Mouse (Mus musculus) MEL (cell line): ENCODE results near the gene Limk2. TPM values are rescaled to one million over a fixed set of nuclear protein-coding genes. Genes with fewer than 3 reads are reported as not detected.

ENCODE experiments used
- DNase-seq: peaks from one replicate; pipeline ENCODE4 v3.0.0; 2011; ENCODE audit warnings: low read depth, low spot score
- H3K27ac ChIP-seq: 2 replicates; pipeline ENCODE4 v1.5.1; 2012; ENCODE audit warnings: low read depth, mild to moderate bottlenecking, control low read depth, low read length, moderate library complexity; ENCODE audit not compliant: control insufficient read depth
- H3K27me3 ChIP-seq, 2 experiments: fragments of 150-350 bp in 1 of 2; sonication (generic) in 1 of 2; 2 replicates each; pipeline ENCODE4 v1.6.1; 2012; ENCODE audit warnings: low read length in 2 of 2, mild to moderate bottlenecking in 2 of 2, improper control_type of control experiment in 1 of 2, moderate library complexity in 1 of 2; ENCODE audit not compliant: insufficient read depth in 2 of 2, control insufficient read depth in 1 of 2
- H3K36me3 ChIP-seq, 2 experiments: 2 replicates each; pipeline ENCODE4 v1.6.1; 2012 to 2014; ENCODE audit warnings: low read length in 2 of 2, improper control_type of control experiment in 1 of 2, inconsistent platforms in 1 of 2, mild to moderate bottlenecking in 1 of 2; ENCODE audit not compliant: insufficient read depth in 2 of 2, control insufficient read depth in 1 of 2
- H3K4me1 ChIP-seq, 2 experiments: fragments of 150-350 bp in 1 of 2; sonication (generic) in 1 of 2; 2 replicates each; pipeline ENCODE4 v1.6.1; 2012; ENCODE audit warnings: low read length in 2 of 2, improper control_type of control experiment in 1 of 2, mild to moderate bottlenecking in 1 of 2; ENCODE audit not compliant: insufficient read depth in 2 of 2, control insufficient read depth in 1 of 2
- H3K4me3 ChIP-seq, 2 experiments: fragments of 150-350 bp in 1 of 2; sonication (generic) in 1 of 2; 2 replicates each; pipeline ENCODE4 v1.5.1; 2012; ENCODE audit warnings: low read depth in 2 of 2, low read length in 2 of 2, mild to moderate bottlenecking in 2 of 2, moderate library complexity in 2 of 2, control low read depth in 1 of 2, improper control_type of control experiment in 1 of 2; ENCODE audit not compliant: control insufficient read depth in 1 of 2, insufficient read depth in 1 of 2
- H3K79me2 ChIP-seq: 2 replicates; pipeline ENCODE4 v1.6.1; 2012; ENCODE audit warnings: mild to moderate bottlenecking, low read length, moderate library complexity; ENCODE audit not compliant: control insufficient read depth, poor library complexity, insufficient read depth
- H3K9ac ChIP-seq: 2 replicates; pipeline ENCODE4 v1.6.1; 2012; ENCODE audit warnings: low read depth, mild to moderate bottlenecking, control low read depth, low read length, moderate library complexity; ENCODE audit not compliant: control insufficient read depth, poor library complexity, severe bottlenecking
- H3K9me3 ChIP-seq: fragments of 150-350 bp; sonication (generic); replicated peaks from 2 replicates; pipeline ENCODE4 v1.6.1; 2012; ENCODE audit warnings: mild to moderate bottlenecking, low read length, improper control_type of control experiment, moderate library complexity; ENCODE audit not compliant: insufficient read depth
- BHLHE40 ChIP-seq: IDR thresholded peaks from 2 replicates; pipeline ENCODE4 v1.6.1; 2012; ENCODE audit warnings: low read depth, mild to moderate bottlenecking, inconsistent platforms, low read length, improper control_type of control experiment, borderline replicate concordance
- E2F4 ChIP-seq: IDR thresholded peaks from 2 replicates; pipeline ENCODE4 v1.6.1; 2011; ENCODE audit warnings: low read depth, low read length, improper control_type of control experiment, borderline replicate concordance
- EP300 ChIP-seq, 2 experiments: IDR thresholded peaks; 2 replicates each; pipeline ENCODE4 v1.6.1; 2011; ENCODE audit warnings: improper control_type of control experiment in 2 of 2, low read length in 2 of 2, low read depth in 1 of 2, mild to moderate bottlenecking in 1 of 2
- GABPA ChIP-seq: IDR thresholded peaks from 2 replicates; pipeline ENCODE4 v1.6.1; 2012; ENCODE audit warnings: low read depth, mild to moderate bottlenecking, inconsistent platforms, low read length, improper control_type of control experiment, moderate library complexity
- HCFC1 ChIP-seq: IDR thresholded peaks from 2 replicates; pipeline ENCODE4 v1.6.1; 2012; ENCODE audit warnings: low read depth, mild to moderate bottlenecking, inconsistent platforms, low read length, improper control_type of control experiment, moderate library complexity
- JUND ChIP-seq: IDR thresholded peaks from 2 replicates; pipeline ENCODE4 v1.6.1; 2011; ENCODE audit warnings: low read depth, mild to moderate bottlenecking, improper control_type of control experiment, low read length
- MAFK ChIP-seq: IDR thresholded peaks from 2 replicates; pipeline ENCODE4 v1.6.1; 2011; ENCODE audit warnings: low read depth, mild to moderate bottlenecking, low read length, improper control_type of control experiment, borderline replicate concordance
- MAZ ChIP-seq: IDR thresholded peaks from 2 replicates; pipeline ENCODE4 v1.6.1; 2012; ENCODE audit warnings: low read depth, mild to moderate bottlenecking, inconsistent platforms, low read length, improper control_type of control experiment
- MEF2A ChIP-seq: IDR thresholded peaks from 2 replicates; pipeline ENCODE4 v1.6.1; 2014; ENCODE audit warnings: low read depth, mild to moderate bottlenecking, inconsistent platforms, low read length, improper control_type of control experiment; ENCODE audit not compliant: poor library complexity, insufficient replicate concordance, severe bottlenecking; ENCODE audit errors: extremely low read depth
- MXI1 ChIP-seq: IDR thresholded peaks from 2 replicates; pipeline ENCODE4 v1.6.1; 2011; ENCODE audit warnings: mild to moderate bottlenecking, low read depth, low read length, improper control_type of control experiment
- MYC ChIP-seq: IDR thresholded peaks from 2 replicates; pipeline ENCODE4 v1.6.1; 2011; ENCODE audit warnings: low read depth, mild to moderate bottlenecking, low read length, improper control_type of control experiment, moderate library complexity
- NELFE ChIP-seq: IDR thresholded peaks from 2 replicates; pipeline ENCODE4 v1.6.1; 2011; ENCODE audit warnings: low read depth, low read length, improper control_type of control experiment
- POLR2AphosphoS2 ChIP-seq: IDR thresholded peaks from 2 replicates; pipeline ENCODE4 v1.6.1; 2011; ENCODE audit warnings: low read length, improper control_type of control experiment
- POLR2AphosphoS5 ChIP-seq: IDR thresholded peaks from 2 replicates; pipeline ENCODE4 v1.6.1; 2012; ENCODE audit warnings: low read depth, borderline replicate concordance, mild to moderate bottlenecking, inconsistent platforms, low read length, moderate library complexity, mixed read lengths
- RAD21 ChIP-seq: IDR thresholded peaks from 2 replicates; pipeline ENCODE4 v1.6.1; 2011; ENCODE audit warnings: mild to moderate bottlenecking, low read depth, low read length, improper control_type of control experiment
- RCOR1 ChIP-seq: IDR thresholded peaks from 2 replicates; pipeline ENCODE4 v1.6.1; 2012; ENCODE audit warnings: low read depth, mild to moderate bottlenecking, inconsistent platforms, low read length, improper control_type of control experiment
- SIN3A ChIP-seq: IDR thresholded peaks from 2 replicates; pipeline ENCODE4 v1.6.1; 2012; ENCODE audit warnings: low read length, improper control_type of control experiment, inconsistent platforms
- TAL1 ChIP-seq: IDR thresholded peaks from 2 replicates; pipeline ENCODE4 v1.6.1; 2012; ENCODE audit warnings: mild to moderate bottlenecking, inconsistent platforms, low read length, moderate library complexity, mixed read lengths
- TBP ChIP-seq: IDR thresholded peaks from 2 replicates; pipeline ENCODE4 v1.8.0; 2011; ENCODE audit warnings: low read depth, low read length, improper control_type of control experiment
- TCF12 ChIP-seq: IDR thresholded peaks from 2 replicates; pipeline ENCODE4 v1.6.1; 2014; ENCODE audit warnings: low read depth, mild to moderate bottlenecking, inconsistent platforms, low read length, improper control_type of control experiment, moderate library complexity
- USF1 ChIP-seq: IDR thresholded peaks from 2 replicates; pipeline ENCODE4 v1.6.1; 2014; ENCODE audit warnings: low read depth, mild to moderate bottlenecking, inconsistent platforms, low read length, improper control_type of control experiment, moderate library complexity
- ZKSCAN1 ChIP-seq: IDR thresholded peaks from 2 replicates; pipeline ENCODE4 v1.6.1; 2012; ENCODE audit warnings: low read depth, mild to moderate bottlenecking, inconsistent platforms, low read length, improper control_type of control experiment, moderate library complexity
- ZMIZ1 ChIP-seq: IDR thresholded peaks from 2 replicates; pipeline ENCODE4 v1.6.1; 2012; ENCODE audit warnings: low read depth, mild to moderate bottlenecking, inconsistent platforms, low read length, improper control_type of control experiment, moderate library complexity
- polyA plus RNA-seq, 2 experiments: library from polyadenylated mRNA; stranded (reverse) in 1 of 2; unstranded in 1 of 2; fragments of >175 nt in 1 of 2; fragments of >200 nt in 1 of 2; gene quantifications; 2 replicates each; pipeline versions ENCODE4 v1.2.1 to v1.2.4; 2012; ENCODE audit warnings: low replicate concordance in 2 of 2, low read depth in 1 of 2; ENCODE audit not compliant: insufficient read length in 2 of 2, insufficient read depth in 1 of 2, missing spikeins in 1 of 2
- total RNA-seq: library from RNA; depleted of rRNA; stranded (reverse); fragments of 300-350 nt; gene quantifications from 2 replicates; pipeline ENCODE4 v1.2.3, GENCODE M21; 2012

Gene Limk2
- total and polyA plus RNA-seq, 3 experiments = 19.6 to 29.1 TPM; not detected in 1

- Histone ChIP-seq H3K9me3 (no peaks in the 10 kb centered on the region), H3K36me3 (peaks cover 2 to 6% of the 10 kb centered on the region in 2 experiments; a peak in 2 of 4 replicates), H3K79me2 (no peaks in the 10 kb centered on the region), H3K4me1 (peaks cover 0 to 16% of the 10 kb centered on the region in 2 experiments; a peak in 2 of 4 replicates), H3K9ac (no peak overlapping the region), H3K27ac (no peak overlapping the region), H3K4me3 (no peak overlapping the region), H3K27me3 (no peaks in the 10 kb centered on the region)
- TF ChIP-seq RAD21 = no peak
- TF ChIP-seq TCF12 = no peak
- TF ChIP-seq BHLHE40 = no peak
- no peak for TF ChIP-seq RCOR1
- TF ChIP-seq TAL1 = no peak
- no peak for TF ChIP-seq TBP
- TF ChIP-seq MEF2A = no peak
- TF ChIP-seq SIN3A = no peak
- TF ChIP-seq USF1 = no peak
- no peak for TF ChIP-seq ZKSCAN1
- TF ChIP-seq MXI1 = no peak
- TF ChIP-seq MYC = no peak
- DNase-seq = no peak
Observed at GRCm38 (mm10) chr11:3431976-3432603, 23.1 kb upstream of the Limk2 start.

DNA sequence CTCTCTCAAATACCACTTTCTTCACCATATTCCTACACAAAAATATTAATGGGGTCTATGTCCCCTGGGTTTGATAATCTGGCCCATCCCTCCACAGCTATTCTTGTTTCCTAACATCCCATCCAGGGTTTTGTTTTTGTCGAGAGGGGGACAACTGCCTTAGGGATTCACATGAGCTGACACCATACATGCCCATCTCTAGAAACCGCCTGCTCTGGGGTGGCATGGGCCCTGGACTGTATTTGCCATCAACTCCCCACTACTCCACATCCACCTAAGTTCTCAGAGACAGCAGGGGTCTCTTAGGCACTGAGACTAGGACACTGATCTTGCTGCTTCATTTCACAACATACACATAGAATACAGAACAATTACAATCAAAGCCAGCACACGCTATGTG, 22.5 kb upstream of the Limk2 start:
- Histone ChIP-seq H3K4me1 (peaks cover 0 to 16% of the 10 kb centered on the region in 2 experiments; a peak in 2 of 4 replicates), H3K9me3 (no peaks in the 10 kb centered on the region), H3K4me3 (no peak overlapping the region), H3K9ac (no peak overlapping the region), H3K27me3 (no peaks in the 10 kb centered on the region), H3K79me2 (no peaks in the 10 kb centered on the region), H3K36me3 (peaks cover 2 to 6% of the 10 kb centered on the region in 2 experiments; a peak in 2 of 4 replicates), H3K27ac (no peak overlapping the region)
- TF ChIP-seq TBP = no peak
- TF ChIP-seq USF1 = no peak
- TF ChIP-seq RCOR1 = no peak
- TF ChIP-seq HCFC1 = no peak
- TF ChIP-seq POLR2AphosphoS2 = no peak
- no peak for TF ChIP-seq ZMIZ1
- TF ChIP-seq MAZ = no peak
- TF ChIP-seq EP300 (IDR thresholded peaks at IDR 0.05; ENCODE audit: low read depth in 1 of 2, low read length in 2 of 2) = no peak
- no peak for TF ChIP-seq JUND
- no peak for TF ChIP-seq RAD21
- TF ChIP-seq MYC = no peak
- no peak for TF ChIP-seq MAFK
- TF ChIP-seq NELFE = no peak
- TF ChIP-seq POLR2AphosphoS5 = no peak
- no peak for TF ChIP-seq E2F4
- TF ChIP-seq GABPA = no peak
- no peak for DNase-seq
